Mouse (Mus musculus) spleen, postnatal 4 days (tissue): Measurements from ENCODE around the gene Ranbp17.
A peak's percentile ranks its signal among the peaks of the same experiment; 100 is the strongest.
"Not testable (repeated sequence)": the region's sequence is repeated elsewhere in the genome, so short reads cannot be mapped to it uniquely, and the experiment has no call there.

Experiments
- DNase-seq, 2 experiments: peaks; one replicate each; pipeline ENCODE4 v3.0.0; 2022; ENCODE audit warnings: low spot score in 2 of 2

Gene Ranbp17

GRCm38 (mm10) chr11:33513376-33513991 is at the start of gene Ranbp17:
TSS of gene Ranbp17 (minus strand) at chr11:33513746.
- peak; percentile 62 to 77 for DNase-seq

- DNase-seq = no peak
These were observed 40.6 kb upstream of the Ranbp17 start for GRCm38 (mm10) chr11:33554123-33554522.

- no peak for DNase-seq
These were observed 37.5 kb upstream of the Ranbp17 start for GRCm38 (mm10) chr11:33550861-33551560.

- DNase-seq = no peak
These were observed 33.8 kb upstream of the Ranbp17 start for GRCm38 (mm10) chr11:33547386-33547785.

GRCm38 (mm10) chr11:33544945-33545344 is 31.4 kb upstream of the Ranbp17 start:
- DNase-seq = no peak

- DNase-seq = no peak
These were observed 30.6 kb upstream of the Ranbp17 start for GRCm38 (mm10) chr11:33544121-33544520.

GRCm38 (mm10) chr11:33537390-33538125 is 24.0 kb upstream of the Ranbp17 start:
- no peak for DNase-seq

GRCm38 (mm10) chr11:33536636-33537035 is 23.1 kb upstream of the Ranbp17 start:
- DNase-seq = no peak

GRCm38 (mm10) chr11:33534541-33534940 is 21.0 kb upstream of the Ranbp17 start:
- no peak for DNase-seq

- DNase-seq = no peak
These were observed 20.0 kb upstream of the Ranbp17 start for GRCm38 (mm10) chr11:33533577-33533976.

GRCm38 (mm10) chr11:33529576-33529975 is 16.0 kb upstream of the Ranbp17 start:
- no peak for DNase-seq

- DNase-seq = peak; percentile 41 to 77
These were observed 631 bp downstream of the Ranbp17 start for GRCm38 (mm10) chr11:33512854-33513375.

GRCm38 (mm10) chr11:33509401-33509800 is 4.1 kb downstream of the Ranbp17 start:
- no peak for DNase-seq

GRCm38 (mm10) chr11:33485746-33486145 is 27.8 kb downstream of the Ranbp17 start:
- DNase-seq = no peak

- no peak for DNase-seq
These were observed 33.1 kb downstream of the Ranbp17 start for GRCm38 (mm10) chr11:33480410-33480809.

GRCm38 (mm10) chr11:33479209-33479608 is 34.3 kb downstream of the Ranbp17 start:
- DNase-seq = no peak

GRCm38 (mm10) chr11:33476634-33477033 is 36.9 kb downstream of the Ranbp17 start:
- DNase-seq = no peak

- no peak for DNase-seq
These were observed 52.4 kb downstream of the Ranbp17 start for GRCm38 (mm10) chr11:33461172-33461571.

GRCm38 (mm10) chr11:33454069-33454468 is 59.5 kb downstream of the Ranbp17 start:
- DNase-seq = no peak

GRCm38 (mm10) chr11:33433813-33434212 is 79.7 kb downstream of the Ranbp17 start:
- DNase-seq = no peak

GRCm38 (mm10) chr11:33428238-33428637 is 85.3 kb downstream of the Ranbp17 start:
- DNase-seq = not testable (repeated sequence)

GRCm38 (mm10) chr11:33427789-33428188 is 85.8 kb downstream of the Ranbp17 start:
- not testable (repeated sequence) for DNase-seq
